Mouse (Mus musculus): ENCODE results near the gene Grm4.

DNA sequence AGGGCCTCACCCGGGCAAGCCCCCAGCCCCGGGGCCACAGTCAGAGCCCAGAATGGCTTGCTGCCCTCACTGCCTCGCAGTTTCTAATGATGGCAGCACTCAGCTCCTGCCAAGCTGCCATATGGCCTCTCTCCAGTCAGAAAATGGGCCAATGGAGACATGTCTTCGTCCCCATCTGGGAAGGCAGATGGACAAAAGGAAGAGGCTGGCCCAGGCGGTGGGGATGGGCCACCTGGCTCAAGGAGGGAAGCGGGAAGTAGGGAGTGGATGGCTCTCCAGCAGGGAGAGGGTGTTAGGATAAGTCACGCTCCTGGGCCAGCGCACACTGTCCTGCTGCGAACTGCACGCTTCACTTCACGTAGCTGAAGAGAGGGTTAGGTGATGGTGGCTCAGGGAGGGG is 64.8 kb downstream of the Grm4 start:
- no peak for TF ChIP-seq CTCF (IDR thresholded peaks at IDR 0.05; ENCODE audit: low read depth)
- no peak for TF ChIP-seq EP300 (optimal IDR thresholded peaks at IDR 0.05)

All from stomach, postnatal 0 days (tissue).